Mouse (Mus musculus) hindbrain, embryonic 13.5 days (tissue): ENCODE measurements around the gene Rap2a. TPM values are rescaled to one million over a fixed set of nuclear protein-coding genes. Genes with fewer than 3 reads are reported as not detected.

Experiments used
- ATAC-seq: fragments of 200-750 bp; cut with Nextera tagmentation; 2 replicates; pipeline ENCODE4 v1.8.0; 2017; ENCODE audit warnings: moderate TSS enrichment; ENCODE audit not compliant: low FRiP score
- H3K27ac ChIP-seq: fragments of 300-500 bp; sonication (generic); 2 replicates; pipeline ENCODE4 v1.5.1; 2015; ENCODE audit warnings: inconsistent platforms, mild to moderate bottlenecking, moderate library complexity
- H3K27me3 ChIP-seq: fragments of 300-500 bp; sonication (generic); 2 replicates; pipeline ENCODE4 v1.6.1; 2015; ENCODE audit warnings: mild to moderate bottlenecking, inconsistent platforms
- H3K36me3 ChIP-seq: fragments of 300-500 bp; sonication (generic); 2 replicates; pipeline ENCODE4 v1.6.1; 2015; ENCODE audit warnings: mild to moderate bottlenecking, inconsistent platforms
- H3K4me1 ChIP-seq: fragments of 300-500 bp; sonication (generic); replicated peaks from 2 replicates; pipeline ENCODE4 v1.6.1; 2015; ENCODE audit warnings: inconsistent platforms
- H3K4me2 ChIP-seq: fragments of 300-500 bp; sonication (generic); 2 replicates; pipeline ENCODE4 v1.6.1; 2015; ENCODE audit warnings: inconsistent platforms, mild to moderate bottlenecking, moderate library complexity
- H3K4me3 ChIP-seq: fragments of 300-500 bp; sonication (generic); 2 replicates; pipeline ENCODE4 v1.5.1; 2015; ENCODE audit warnings: mild to moderate bottlenecking, inconsistent platforms
- H3K9ac ChIP-seq: fragments of 300-500 bp; sonication (generic); 2 replicates; pipeline ENCODE4 v1.6.1; 2015; ENCODE audit warnings: mild to moderate bottlenecking, inconsistent platforms
- H3K9me3 ChIP-seq: fragments of 300-500 bp; sonication (generic); 2 replicates; pipeline ENCODE4 v1.6.1; 2016; ENCODE audit warnings: inconsistent platforms
- WGBS: fragments of 180-500 bp; shearing (Covaris S2); methylation state at CpG from one replicate; pipeline ENCODE4 v1.1.7; 2015; 5-methylcytosine and 5-hydroxymethylcytosine counted together
- polyA plus RNA-seq: library from polyadenylated mRNA; unstranded; fragments of >200 nt; fragmentation: Nextera tagmentation; extraction: Ambion mirVana; gene quantifications from 2 replicates; pipeline ENCODE4 v1.2.1, GENCODE M21; 2015

Gene Rap2a
- polyA plus RNA-seq, 1 experiment from 2014 or later: 15.7 TPM

DNA sequence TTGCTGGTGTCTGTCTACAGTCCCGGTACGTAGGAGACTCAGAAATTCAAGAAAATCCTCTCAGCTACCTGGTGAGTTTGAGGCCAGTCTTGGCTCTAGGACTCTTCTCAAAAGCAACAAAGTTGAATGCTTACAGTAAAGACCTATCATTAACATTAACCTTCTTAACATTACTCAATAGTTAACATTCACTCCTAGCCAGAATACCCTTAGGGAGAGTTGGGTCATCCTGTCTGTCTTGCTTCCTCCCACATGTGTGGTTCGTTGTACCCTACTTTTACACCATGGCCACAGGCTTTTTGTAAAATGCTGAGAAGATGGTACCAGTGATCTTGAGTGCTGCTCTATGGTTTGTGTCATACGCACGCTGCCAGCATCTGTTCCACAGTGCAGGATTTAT lies 45.1 kb downstream of the Rap2a start:
- Histone ChIP-seq H3K4me1 (no peaks in the 10 kb centered on the region), H3K27ac (no peak overlapping the region), H3K9ac (no peak overlapping the region), H3K27me3 (no peaks in the 10 kb centered on the region), H3K36me3 (no peaks in the 10 kb centered on the region), H3K9me3 (no peaks in the 10 kb centered on the region), H3K4me2 (no peak overlapping the region), H3K4me3 (no peak overlapping the region)
- WGBS: 94% methylated on average over 5 of the region's 5 CpGs
- ATAC-seq: no peak

GRCm38 (mm10) chr14:120525644-120526043 lies 47.4 kb downstream of the Rap2a start:
- Histone ChIP-seq H3K36me3 (no peaks in the 10 kb centered on the region), H3K27me3 (no peaks in the 10 kb centered on the region), H3K4me2 (no peak overlapping the region), H3K9ac (no peak overlapping the region), H3K27ac (no peak overlapping the region), H3K4me3 (no peak overlapping the region), H3K9me3 (no peaks in the 10 kb centered on the region), H3K4me1 (no peaks in the 10 kb centered on the region)
- WGBS: 69% methylated on average over 2 of the region's 2 CpGs
- no peak for ATAC-seq

- Histone ChIP-seq H3K27me3 (no peaks in the 10 kb centered on the region), H3K4me2 (no peak overlapping the region), H3K36me3 (no peaks in the 10 kb centered on the region), H3K9me3 (no peaks in the 10 kb centered on the region), H3K9ac (no peak overlapping the region), H3K27ac (no peak overlapping the region), H3K4me1 (0 out of 2 replicates have a peak, but pooled peaks cover 6% of the 10 kb centered on the region), H3K4me3 (no peak overlapping the region)
- WGBS: 95% methylated on average over 3 of the region's 3 CpGs
- ATAC-seq: no peak
Measured at GRCm38 (mm10) chr14:120533301-120533700, 55.1 kb downstream of the Rap2a start.

- no peaks in the 10 kb centered on the region for H3K9me3 ChIP-seq
- H3K4me1 ChIP-seq: 0 out of 2 replicates have a peak, but pooled peaks cover 6% of the 10 kb centered on the region
- no peak for ATAC-seq
- no peaks in the 10 kb centered on the region for H3K36me3 ChIP-seq
- no peaks in the 10 kb centered on the region for H3K27me3 ChIP-seq
- WGBS: 27% methylated on average over 3 of the region's 3 CpGs
- no peak overlapping the region for H3K4me2 ChIP-seq
- no peak overlapping the region for H3K4me3 ChIP-seq
- H3K27ac ChIP-seq: no peak overlapping the region
- no peak overlapping the region for H3K9ac ChIP-seq
Measured at GRCm38 (mm10) chr14:120534841-120535271, 56.6 kb downstream of the Rap2a start.

DNA sequence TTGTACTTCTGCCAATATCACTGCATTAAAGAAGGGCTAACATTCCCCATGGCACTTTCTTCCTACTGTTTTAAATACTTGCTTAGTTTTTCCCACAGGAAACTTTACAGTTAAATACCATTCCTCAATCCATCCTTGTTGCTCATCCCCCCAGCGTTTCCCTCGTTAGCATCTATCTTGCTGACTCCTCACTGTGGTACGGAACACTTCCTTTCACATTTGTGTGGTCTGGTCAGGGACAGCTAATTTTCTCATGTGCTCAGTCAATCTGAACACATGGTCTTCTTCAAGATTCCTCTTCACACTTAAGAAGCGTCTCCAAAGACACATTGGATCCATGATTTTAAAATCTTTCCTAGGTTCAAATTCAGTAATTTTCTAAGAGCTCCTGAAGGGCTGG lies 57.2 kb downstream of the Rap2a start:
- H3K36me3 ChIP-seq: no peaks in the 10 kb centered on the region
- no peak overlapping the region for H3K27ac ChIP-seq
- no peak overlapping the region for H3K4me2 ChIP-seq
- 0 out of 2 replicates have a peak, but pooled peaks cover 6% of the 10 kb centered on the region for H3K4me1 ChIP-seq
- no peak overlapping the region for H3K4me3 ChIP-seq
- no peaks in the 10 kb centered on the region for H3K27me3 ChIP-seq
- H3K9me3 ChIP-seq: no peaks in the 10 kb centered on the region
- H3K9ac ChIP-seq: no peak overlapping the region
- 58% methylated on average over 4 of the region's 4 CpGs for WGBS
- ATAC-seq: no peak

- no peaks in the 10 kb centered on the region for H3K27me3 ChIP-seq
- no peak overlapping the region for H3K4me2 ChIP-seq
- H3K9me3 ChIP-seq: no peaks in the 10 kb centered on the region
- 0 out of 2 replicates have a peak, but pooled peaks cover 6% of the 10 kb centered on the region for H3K4me1 ChIP-seq
- no peak overlapping the region for H3K9ac ChIP-seq
- H3K4me3 ChIP-seq: no peak overlapping the region
- no peaks in the 10 kb centered on the region for H3K36me3 ChIP-seq
- H3K27ac ChIP-seq: no peak overlapping the region
- ATAC-seq: no peak
- 87% methylated on average over 3 of the region's 3 CpGs for WGBS
Measured at GRCm38 (mm10) chr14:120535924-120536323, 57.7 kb downstream of the Rap2a start.

DNA sequence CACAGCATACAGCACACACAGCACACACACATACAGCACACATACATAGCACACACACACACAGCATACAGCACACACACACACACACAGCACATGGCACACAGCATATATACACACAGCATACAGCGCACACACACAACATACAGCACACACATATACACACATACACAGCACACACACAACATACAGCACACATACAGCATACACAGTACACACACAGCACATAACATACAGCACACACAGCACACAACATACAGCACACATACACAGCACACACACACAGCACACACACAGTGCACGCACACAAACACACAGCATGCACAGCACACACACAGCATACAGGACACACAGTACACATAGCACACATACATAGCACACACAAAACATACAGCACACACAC lies 60.9 kb downstream of the Rap2a start:
- Histone ChIP-seq H3K9me3 (no peaks in the 10 kb centered on the region), H3K36me3 (no peaks in the 10 kb centered on the region), H3K27me3 (no peaks in the 10 kb centered on the region), H3K4me2 (no peak overlapping the region), H3K9ac (no peak overlapping the region), H3K4me1 (0 out of 2 replicates have a peak, but pooled peaks cover 6% of the 10 kb centered on the region), H3K4me3 (no peak overlapping the region), H3K27ac (no peak overlapping the region)
- ATAC-seq: no peak
- WGBS: 77% methylated on average over 2 of the region's 2 CpGs

GRCm38 (mm10) chr14:120539626-120540025 lies 61.4 kb downstream of the Rap2a start:
- H3K9me3 ChIP-seq: no peaks in the 10 kb centered on the region
- no peaks in the 10 kb centered on the region for H3K27me3 ChIP-seq
- H3K9ac ChIP-seq: no peak overlapping the region
- WGBS: 70% methylated on average over 3 of the region's 3 CpGs
- 0 out of 2 replicates have a peak, but pooled peaks cover 6% of the 10 kb centered on the region for H3K4me1 ChIP-seq
- H3K4me3 ChIP-seq: no peak overlapping the region
- no peaks in the 10 kb centered on the region for H3K36me3 ChIP-seq
- H3K27ac ChIP-seq: no peak overlapping the region
- ATAC-seq: no peak
- H3K4me2 ChIP-seq: no peak overlapping the region

DNA sequence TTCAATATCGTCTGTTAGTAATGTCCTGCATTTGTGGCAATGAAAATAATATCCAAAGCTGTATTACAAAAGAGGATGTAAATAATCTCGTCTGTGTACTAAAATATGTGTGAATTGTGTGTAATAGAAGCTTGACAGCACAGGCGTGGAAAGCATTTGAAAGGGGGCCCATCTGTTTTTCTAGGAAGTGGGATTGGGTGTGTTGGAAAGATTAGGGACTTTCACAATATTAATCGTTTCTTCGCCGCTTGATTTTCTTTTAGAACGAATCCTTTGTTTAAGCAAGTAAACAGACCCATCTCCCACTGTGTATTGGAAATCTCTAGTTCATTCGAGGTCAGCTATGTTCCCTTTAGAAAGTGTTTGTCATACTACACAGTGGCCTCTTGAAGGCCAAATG lies 64.2 kb downstream of the Rap2a start:
- WGBS: 65% methylated on average over 8 of the region's 8 CpGs
- H3K9ac ChIP-seq: no peak overlapping the region
- H3K4me3 ChIP-seq: no peak overlapping the region
- H3K36me3 ChIP-seq: no peaks in the 10 kb centered on the region
- H3K4me2 ChIP-seq: no peak overlapping the region
- H3K27ac ChIP-seq: no peak overlapping the region
- no peaks in the 10 kb centered on the region for H3K9me3 ChIP-seq
- H3K27me3 ChIP-seq: no peaks in the 10 kb centered on the region
- no peaks in the 10 kb centered on the region for H3K4me1 ChIP-seq
- ATAC-seq: no peak

DNA sequence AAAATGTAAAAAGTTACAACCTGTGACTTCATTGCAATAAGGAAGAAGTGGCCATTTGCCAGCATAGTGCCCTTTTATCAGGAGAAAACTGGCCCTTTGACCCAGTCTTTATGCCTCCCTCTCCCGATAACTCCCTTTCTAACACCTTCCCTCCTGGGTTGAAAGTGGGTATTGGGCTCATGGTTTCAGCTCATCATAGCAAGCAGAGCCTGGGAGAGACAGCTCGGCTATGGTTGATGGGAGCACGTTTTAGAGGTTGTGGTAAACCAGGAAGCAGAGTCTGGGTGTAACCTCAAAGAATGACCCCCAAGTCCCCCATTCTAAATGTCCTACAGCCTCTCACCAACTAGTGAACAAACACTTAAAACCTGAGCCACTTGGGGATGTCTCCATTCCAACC lies 64.7 kb downstream of the Rap2a start:
- Histone ChIP-seq H3K36me3 (no peaks in the 10 kb centered on the region), H3K27ac (no peak overlapping the region), H3K9ac (no peak overlapping the region), H3K4me3 (no peak overlapping the region), H3K4me2 (no peak overlapping the region), H3K9me3 (no peaks in the 10 kb centered on the region), H3K4me1 (no peaks in the 10 kb centered on the region), H3K27me3 (no peaks in the 10 kb centered on the region)
- 86% methylated on average over 3 of the region's 3 CpGs for WGBS
- ATAC-seq: no peak

DNA sequence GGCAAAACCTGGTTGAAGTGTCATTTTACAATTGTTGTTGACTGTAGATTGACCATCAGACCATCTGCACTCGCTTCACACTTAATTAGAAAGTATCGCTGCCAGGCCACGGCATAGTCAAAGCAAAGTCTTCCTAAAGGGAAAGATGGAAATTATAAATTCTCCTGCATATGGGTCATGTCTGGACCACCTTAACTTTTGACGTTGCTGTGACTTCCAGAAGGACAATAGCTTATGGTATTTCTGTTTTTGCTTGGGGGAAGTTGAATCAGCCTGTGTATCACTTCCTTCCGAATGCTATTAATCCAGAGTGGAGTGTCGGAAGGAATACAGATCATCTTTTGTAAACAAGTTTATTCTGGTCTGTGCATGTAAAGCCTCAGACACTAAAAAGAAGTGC lies 65.6 kb downstream of the Rap2a start:
- ATAC-seq: no peak
- 89% methylated on average over 6 of the region's 6 CpGs for WGBS
- H3K9ac ChIP-seq: no peak overlapping the region

DNA sequence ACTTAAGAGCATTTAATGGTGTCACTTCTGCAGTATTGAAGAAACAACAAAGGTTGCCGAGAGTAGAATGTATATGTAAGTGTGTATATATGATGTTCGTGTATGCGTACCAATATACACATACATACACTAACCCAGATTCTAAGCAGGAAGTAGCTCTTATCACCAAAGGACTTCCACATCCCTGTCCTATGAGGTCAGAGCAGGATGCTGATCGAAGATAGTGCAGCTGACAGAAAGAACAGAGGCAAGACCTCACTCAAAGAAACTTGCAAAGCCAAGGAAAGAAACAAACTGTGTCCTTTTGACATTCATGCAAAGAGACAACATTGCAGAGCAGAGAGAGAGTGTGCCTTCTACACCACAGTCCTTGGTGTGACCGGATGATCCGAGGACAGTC lies 66.3 kb downstream of the Rap2a start:
- Histone ChIP-seq H3K36me3 (no peaks in the 10 kb centered on the region), H3K4me1 (no peaks in the 10 kb centered on the region), H3K9me3 (no peaks in the 10 kb centered on the region), H3K9ac (no peak overlapping the region), H3K4me2 (no peak overlapping the region), H3K27ac (no peak overlapping the region), H3K27me3 (no peaks in the 10 kb centered on the region), H3K4me3 (no peak overlapping the region)
- ATAC-seq: no peak
- 92% methylated on average over 6 of the region's 6 CpGs for WGBS

More for the DNA sequence above, 65.6 kb downstream of the Rap2a start:
- Histone ChIP-seq H3K36me3 (no peaks in the 10 kb centered on the region), H3K27me3 (no peaks in the 10 kb centered on the region), H3K27ac (no peak overlapping the region), H3K4me2 (no peak overlapping the region), H3K9me3 (no peaks in the 10 kb centered on the region), H3K4me1 (no peaks in the 10 kb centered on the region), H3K4me3 (no peak overlapping the region)

DNA sequence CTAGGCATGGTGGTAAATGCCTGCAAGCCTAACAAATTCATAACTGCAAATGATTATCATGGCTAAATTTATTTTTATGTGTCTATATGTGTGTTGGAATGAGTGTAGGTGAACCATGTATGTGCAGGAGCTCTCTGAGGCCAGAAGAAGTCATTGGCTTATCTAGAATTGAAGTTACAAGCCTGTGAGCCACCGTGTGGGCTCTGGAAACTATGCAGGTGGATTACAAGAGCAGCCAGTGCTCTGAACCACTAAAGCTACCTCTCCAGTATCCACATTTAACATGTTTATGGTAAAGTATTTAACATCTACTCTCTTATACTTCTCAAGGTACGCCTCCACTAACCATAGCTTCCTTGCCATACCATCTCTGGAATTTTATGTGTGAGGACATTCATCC lies 66.7 kb downstream of the Rap2a start:
- no peak for ATAC-seq
- H3K4me1 ChIP-seq: no peaks in the 10 kb centered on the region
- no peak overlapping the region for H3K9ac ChIP-seq
- no peaks in the 10 kb centered on the region for H3K27me3 ChIP-seq
- 86% methylated on average over 2 of the region's 2 CpGs for WGBS
- no peaks in the 10 kb centered on the region for H3K9me3 ChIP-seq
- H3K27ac ChIP-seq: no peak overlapping the region
- no peak overlapping the region for H3K4me3 ChIP-seq
- no peaks in the 10 kb centered on the region for H3K36me3 ChIP-seq
- no peak overlapping the region for H3K4me2 ChIP-seq
